Mouse (Mus musculus): Measurements from ENCODE around the gene Rpl18a.

- no peak for TF ChIP-seq CTCF (IDR thresholded peaks at IDR 0.05)
- peak; percentile 77 for TF ChIP-seq EP300 (IDR thresholded peaks at IDR 0.05)
Measured at GRCm38 (mm10) chr8:70904532-70904931, 7.3 kb upstream of the Rpl18a start.
